Mouse (Mus musculus) heart, adult 9 months (tissue): ENCODE data around the gene Gpr150.

ENCODE experiments used
- DNase-seq, 2 experiments: peaks; one replicate each; pipeline ENCODE4 v3.0.0; 2022; ENCODE audit warnings: low spot score in 2 of 2

The Gpr150 gene

DNA sequence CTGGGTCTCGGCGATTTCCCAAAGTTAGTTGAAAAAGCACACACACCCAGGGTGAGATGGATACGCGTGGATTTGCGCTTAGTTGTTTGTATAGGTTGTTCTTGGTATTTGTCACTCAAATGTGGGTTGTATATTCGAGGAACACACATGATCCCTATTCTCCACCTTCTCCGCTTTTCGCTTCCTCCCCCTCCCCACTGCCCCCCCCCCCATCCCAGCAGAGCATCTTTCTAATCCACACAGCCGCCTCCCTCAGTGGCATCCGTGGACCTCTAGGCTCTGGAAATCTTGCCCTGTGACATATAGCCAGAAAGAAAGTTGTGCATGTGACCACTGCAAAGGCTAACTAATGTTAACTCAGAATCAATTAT, at the start of gene Gpr150:
Gene Gpr150, minus strand, starts transcription at position 101 of the 371 bp plus-strand sequence.
- DNase-seq: no peak

DNA sequence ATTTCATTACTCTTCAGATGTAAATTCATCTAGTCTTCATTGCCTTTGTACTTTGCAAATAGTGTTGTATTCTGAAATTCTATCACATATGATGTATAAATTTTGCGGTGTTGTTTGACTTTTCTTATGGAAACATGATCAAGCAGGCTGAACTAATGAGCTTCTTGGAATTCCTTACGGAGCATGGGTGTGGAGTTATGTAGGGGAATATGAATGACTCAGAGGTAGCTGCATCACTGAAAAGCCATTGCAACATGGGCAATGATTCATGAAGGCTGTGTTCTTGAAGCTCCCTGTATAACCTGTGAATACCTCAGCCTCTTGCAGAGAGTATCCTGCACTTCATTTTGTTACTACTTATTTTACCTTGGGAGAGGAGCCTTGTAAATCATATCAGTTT, 45.2 kb upstream of the Gpr150 start:
- no peak for DNase-seq

DNA sequence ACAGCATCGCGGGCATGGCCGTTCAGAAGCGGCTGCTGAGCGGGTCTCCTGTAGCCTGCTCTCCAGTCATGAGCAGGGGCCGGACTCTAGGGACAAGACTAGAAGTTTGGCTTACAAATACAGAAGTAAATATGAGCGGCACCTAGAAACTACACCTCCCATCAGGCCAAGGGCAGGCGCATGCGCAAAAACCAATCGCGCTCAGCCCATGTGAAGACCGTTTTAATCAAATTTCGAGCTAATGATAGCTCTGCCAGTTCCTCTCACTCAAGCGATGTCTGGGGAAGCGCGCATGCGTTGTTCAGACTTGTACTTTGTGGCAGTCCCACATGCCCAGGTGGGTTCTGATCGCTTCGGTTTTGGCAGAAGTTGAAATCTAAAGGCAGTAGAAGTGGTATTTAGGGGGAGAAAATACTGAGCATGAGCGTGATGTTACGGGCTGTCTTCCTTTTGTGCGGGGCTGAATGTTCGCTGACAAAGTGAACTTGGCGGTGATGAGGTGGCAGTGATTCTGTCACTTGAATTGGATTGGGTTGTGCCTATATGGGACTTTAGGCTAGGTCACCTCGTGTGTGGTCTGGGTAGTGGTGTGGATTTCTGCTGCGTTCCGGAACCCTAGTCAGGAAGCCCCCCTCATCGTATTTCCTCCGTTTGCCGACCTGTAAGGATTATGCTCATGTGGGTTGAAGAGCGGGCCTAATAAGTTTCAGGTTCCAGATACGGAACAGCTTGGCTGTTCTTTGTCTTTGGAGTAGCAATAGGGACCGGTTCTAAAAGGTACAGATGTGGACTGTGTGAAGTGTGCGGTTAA, 41.9 kb upstream of the Gpr150 start, which contains the start of the genes Arsk and Ttc37:
Gene Arsk, minus strand, starts transcription at position 168 of the 811 bp plus-strand sequence.
Gene Ttc37, plus strand, starts transcription at position 242 of the 811 bp plus-strand sequence.
- DNase-seq: peak; percentile 94 to 95

DNA sequence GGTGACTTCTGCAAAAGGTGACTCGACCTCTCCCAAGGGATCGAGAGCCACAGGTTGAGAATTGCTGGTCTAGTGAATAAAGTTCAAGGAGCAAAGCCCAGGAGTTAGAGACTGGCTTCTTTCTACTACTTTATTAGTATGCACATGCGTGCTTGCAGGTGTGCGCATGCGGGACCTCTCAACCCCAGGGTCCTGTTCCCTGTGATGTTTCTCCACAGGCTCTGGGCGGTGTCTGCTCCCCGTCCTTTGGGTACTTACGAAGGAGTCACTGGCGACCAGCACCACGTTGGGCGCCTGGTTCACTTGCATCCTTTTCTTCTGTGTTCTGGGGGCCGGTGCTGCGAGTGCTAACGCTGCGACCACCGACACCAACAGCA, 41.3 kb upstream of the Gpr150 start:
- DNase-seq: no peak

DNA sequence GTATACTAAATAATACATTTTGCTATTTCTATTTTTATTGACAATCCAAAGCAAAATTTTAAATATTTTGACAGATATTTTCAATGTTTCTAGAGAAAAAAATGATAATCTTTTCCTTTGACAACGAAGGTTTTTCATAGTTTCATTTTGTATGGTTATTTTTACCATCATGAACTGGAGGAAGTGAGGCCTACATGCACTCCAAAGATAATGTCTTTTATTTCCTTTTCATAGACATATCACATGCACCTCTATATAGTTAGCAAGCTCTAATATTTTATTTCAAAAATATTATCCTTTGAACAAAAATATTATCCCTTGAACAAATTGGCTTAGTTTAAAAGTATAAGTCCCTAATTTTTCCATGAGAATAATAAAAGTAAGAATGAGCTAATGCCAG, 17.5 kb upstream of the Gpr150 start:
- no peak for DNase-seq

DNA sequence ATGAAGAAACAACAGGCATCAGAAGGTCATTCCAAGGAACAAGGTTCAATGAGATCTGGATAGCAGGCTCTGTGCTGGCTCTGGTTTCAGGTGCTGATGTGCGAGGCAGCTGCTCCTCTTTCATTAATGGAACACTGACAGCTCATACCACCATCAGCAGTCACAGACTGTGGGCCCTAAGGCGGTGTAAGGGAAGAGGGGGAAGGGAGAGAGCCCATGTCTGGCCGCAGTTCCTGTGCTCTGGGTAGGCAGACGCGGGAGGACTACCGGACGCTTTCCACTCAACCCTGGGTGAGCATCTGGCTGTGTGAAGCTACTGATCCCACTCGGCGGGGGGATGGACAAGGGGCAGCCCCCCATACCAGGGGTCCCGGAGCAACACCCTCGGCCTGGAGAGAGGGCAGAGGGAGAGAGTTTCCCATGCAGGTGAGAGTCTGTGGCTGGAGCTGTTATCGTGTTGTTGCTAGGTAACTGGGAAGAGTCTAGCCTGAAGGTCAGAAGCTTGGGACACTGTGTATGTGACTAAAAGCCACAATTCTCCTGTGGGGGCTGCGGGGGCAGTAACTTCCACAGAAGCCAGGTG, 7.7 kb upstream of the Gpr150 start:
- DNase-seq: no peak

DNA sequence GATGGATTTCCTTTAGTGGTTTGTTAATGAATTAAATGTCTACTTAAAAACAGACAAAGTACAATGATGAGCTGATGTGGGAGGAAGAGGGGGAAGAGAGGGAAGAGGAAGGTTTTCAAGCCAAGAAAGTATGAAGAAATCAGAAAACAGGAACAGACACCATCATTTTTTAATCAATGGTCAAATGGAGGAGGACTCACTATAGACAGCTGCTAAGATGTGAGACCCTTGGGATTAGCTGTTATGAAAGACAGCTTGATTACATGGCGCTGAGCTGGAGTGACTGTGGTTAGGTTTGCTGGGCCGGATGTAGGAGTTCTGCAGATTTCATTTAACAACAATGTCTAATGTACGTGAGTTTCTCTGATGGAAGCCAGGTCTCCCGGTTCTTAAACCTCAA, 6.8 kb upstream of the Gpr150 start:
- DNase-seq: no peak

DNA sequence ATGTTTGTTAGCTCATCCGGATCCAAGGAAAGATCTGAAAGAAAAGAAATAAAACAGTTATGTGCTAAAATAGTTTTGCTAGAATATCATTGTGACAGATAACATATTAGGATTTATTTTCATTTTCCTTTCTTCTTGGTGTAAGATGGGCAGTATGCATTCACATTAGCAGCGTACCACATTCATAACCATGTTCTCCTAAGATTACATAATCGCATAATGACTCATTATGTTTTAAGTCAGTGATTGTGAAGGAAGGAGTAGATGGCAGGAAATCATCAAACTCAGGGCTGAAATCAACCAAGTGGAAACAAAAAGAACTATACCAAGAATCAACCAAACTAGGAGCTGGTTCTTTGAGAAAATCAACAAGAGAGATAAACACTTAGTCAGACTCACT, 5.8 kb upstream of the Gpr150 start:
- no peak for DNase-seq

DNA sequence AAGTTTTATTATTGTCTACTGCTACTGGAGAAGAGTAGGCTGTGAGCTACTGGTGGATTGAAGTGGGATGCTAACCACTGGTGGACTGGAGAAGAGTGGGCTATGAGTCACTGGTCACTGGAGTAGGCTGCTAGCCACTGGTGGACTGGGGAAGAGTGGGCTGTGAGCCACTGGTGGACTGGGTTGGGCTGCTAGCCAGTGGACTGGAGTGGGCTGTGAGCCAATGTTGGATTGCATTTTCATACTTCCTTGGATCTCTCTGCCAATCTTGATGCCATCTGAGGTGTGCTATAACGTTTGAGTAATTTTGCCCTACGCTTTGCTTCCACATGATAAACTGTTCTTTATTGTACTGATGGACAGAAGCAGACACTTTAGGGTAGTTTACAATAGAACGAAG, 5.3 kb upstream of the Gpr150 start:
- no peak for DNase-seq

DNA sequence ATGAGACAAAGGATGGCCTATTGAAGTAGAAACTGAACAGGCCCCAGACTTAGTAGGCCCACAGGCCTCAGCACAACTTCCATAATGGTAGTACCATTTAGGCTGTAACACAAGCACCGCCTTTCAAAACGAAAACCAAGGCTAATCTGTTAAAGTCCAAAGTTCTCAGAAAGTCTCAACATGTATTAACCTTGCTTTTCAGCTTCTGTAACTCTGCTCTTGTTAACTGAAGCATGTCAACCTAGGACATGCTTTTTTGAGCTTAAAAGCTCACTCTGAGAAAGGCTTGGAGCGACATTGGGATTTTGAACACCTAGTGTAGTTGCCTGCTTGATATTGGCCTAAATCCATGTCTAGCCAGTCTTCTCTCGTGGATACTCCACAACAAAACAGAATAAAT, 2.8 kb upstream of the Gpr150 start:
- no peak for DNase-seq

DNA sequence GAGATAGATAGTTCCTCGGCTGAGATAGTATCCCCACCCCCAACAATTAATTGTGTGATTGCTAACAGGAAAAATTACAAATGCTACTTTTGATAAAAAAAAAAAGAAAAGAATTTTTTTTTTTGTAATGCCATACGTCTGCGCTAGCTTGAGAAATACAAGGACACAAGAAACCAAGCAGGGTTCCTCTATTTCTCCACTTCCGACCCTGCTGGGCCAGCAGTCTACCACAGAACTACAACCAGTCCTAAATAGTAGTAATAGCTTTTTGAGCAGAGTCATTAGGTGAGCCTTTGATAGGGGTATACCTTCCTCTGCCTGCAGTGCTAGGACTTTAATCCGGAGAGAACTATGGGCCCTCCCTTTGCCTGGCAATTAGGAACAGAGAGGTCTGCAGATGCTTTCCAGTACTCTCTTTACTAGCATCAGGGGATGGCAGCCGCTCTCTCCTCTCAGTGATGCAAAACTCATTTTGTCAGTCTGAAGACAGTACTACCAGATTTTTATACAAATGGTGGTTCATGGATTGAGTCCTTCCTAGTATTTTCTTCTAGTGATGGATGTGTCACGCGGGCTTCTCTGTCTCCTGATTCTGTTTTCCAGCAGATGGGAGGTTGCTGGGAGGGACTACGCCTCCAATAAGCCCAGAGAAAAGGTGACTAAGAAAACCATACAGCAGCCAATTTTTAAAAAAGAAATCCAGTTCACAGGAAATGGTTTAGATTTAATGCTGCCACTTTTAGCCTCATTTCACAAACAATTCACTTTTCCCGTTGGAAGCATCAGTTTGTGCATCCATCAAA, 672 bp upstream of the Gpr150 start:
- DNase-seq: no peak

DNA sequence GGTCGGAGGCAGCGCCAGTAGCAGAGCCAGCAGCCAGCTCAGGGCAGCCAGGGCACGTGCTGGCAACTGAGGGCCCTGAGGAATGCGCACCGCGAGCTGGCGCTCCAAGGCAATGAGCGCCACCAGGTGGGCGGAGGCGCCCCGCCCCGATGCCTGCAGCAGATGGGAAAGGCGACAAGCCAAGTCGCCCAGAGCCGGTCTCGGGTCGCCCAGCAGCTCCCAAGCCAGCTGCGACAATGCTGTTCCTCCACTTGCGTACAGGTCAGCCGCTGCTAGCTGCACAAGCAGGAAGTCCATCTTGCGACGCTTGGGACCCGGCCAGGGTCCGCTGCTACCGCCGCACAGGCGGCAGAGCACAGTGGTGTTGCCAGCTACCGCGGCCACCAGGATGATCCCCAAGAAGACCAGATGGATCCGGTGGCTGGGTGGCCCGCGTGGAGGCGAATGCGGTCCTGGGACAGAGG, 503 bp downstream of the Gpr150 start:
- peak; percentile 37 to 43 for DNase-seq

DNA sequence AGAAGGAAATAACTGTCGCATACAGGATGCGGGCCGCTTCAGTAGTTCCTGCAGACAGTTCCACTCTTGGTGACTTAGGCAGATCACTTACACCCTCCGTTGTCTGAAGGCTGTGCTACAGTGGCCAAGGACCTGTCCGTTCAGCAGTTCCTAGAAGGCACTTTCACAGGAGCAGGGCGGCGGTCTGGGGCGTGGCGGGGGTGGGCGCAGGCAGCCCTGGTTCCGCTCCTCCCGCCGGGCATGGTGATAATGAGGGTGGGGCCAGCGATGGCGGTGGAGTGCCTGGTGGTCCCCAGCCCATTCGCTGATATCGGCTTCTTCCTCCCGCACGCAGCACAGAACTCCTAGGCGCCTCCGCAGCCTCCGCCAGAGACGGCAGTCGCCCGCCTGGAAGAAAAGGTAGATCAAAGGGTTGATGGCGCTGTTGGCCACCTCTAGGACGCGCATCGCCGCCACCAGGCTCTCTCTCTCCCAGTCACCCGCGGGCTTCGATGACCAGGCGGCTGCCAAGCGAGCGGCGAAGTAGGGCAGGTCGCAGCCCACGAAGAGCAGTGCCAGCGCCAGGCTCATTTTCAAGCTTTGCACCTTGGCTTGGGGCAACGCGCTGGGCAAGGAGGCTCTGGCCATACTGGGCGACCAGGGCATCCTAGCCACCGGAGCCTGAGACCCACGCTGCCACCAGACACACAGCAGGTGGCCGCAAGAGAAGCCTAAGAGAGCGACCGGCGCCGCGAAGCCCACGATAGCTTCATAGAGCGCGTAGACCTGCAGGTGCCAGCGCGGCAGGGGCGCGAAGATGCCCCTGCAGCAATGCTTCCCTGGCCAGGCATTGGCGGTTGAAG, 1.2 kb downstream of the Gpr150 start:
- DNase-seq: peak; percentile 3 to 27

DNA sequence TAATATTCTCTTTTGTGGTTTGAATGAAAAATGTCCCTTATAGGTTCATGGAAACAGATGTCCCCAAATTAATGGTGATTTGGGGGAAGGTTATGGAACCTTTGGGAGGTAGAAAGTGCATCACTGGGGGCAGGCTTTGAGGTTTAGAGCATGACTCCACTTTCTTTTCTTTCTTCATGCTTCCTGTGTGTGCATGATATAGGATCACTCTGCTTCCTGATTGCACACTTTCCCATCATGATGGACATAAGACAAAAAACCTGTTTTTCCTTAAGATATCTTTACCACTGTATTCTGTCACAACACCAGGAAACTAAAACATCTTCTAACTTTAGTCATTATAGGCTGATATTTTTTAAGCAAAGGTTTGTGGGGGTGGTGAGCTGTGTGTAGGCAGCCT, 11.8 kb downstream of the Gpr150 start:
- no peak for DNase-seq

DNA sequence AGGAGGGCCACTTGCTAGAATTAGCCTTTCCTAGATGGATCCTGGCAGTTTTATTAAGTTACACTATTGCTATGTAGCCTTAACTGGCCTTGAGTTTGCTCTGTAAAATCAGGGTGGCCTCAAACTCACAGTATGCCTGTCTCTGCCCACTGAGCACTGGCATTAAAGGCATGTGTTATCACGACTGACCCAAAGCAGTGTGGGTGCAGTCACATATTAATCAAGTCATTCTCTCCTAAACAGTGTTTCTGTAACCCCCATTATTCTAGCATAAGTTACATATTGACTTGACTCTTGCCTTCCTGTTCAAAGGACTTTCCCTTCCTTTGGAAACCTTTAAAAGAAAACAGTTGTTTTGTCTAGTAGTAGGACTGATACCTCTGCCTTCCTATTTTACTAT, 14.3 kb downstream of the Gpr150 start:
- DNase-seq: no peak

DNA sequence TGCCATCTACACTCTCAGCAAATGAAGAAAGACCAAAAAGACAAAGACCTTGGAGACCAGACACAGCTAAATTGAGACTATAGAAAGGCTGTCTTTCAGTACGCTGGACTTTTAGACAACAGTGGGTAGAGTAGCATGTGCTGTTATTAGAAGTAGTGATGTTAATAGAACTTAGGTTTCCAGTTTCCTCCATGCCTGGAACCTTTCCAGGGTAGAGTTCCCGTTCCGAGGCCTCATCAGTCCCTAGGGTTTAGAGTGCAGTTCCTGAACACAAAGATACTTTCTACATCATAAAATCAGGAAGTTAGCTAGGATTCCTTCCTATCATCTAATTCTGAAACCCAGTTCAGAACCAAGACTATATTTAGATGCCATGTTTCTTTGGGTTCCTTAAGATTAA, 32.2 kb downstream of the Gpr150 start:
- peak; percentile 47 to 53 for DNase-seq

DNA sequence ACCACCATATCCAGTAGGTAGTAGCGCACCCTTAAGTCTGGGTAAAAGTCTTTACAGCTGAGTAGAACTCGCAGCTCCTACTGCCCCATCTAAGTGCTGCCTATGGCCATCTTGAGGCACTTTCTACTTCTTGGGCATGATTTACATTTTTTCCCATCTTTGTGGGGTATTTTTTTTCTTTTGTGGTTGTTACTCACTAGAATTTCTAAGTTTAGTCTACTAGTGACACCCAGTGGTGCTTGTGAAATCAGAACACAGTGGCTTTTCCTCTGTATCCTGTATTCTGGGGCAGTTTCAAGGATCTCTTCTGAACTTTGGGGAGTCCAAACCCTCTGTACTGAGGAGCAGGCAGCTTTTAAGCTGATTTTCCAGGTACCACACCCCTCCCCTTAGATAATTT, 35.0 kb downstream of the Gpr150 start:
- no peak for DNase-seq

DNA sequence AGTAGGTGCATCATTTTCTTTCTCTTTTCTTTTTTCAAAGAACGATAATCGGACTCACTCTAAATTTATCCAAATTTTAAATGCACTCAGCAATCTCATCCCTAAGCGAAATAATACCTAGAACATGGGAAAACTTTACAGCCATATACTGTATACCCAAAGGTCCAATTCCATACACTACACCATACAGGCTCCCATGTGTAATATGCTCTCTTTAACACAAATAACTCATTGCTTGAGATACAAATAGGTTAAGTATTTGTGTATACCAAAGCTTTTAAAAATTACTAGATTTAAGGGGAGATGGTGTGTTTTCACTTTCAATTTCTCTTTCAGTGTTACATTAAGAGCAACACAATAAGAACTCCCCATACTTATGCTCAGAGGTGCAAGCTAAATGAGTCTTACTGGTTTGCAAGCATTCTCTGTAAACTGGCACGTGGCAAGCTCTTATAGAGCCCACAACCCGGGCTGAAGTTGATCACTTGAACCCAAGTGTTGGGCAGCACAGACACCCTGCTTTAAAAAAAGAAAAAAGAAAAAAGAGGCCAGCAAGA, 37.9 kb downstream of the Gpr150 start:
- peak in 1 of 2 experiments; percentile 8 for DNase-seq

DNA sequence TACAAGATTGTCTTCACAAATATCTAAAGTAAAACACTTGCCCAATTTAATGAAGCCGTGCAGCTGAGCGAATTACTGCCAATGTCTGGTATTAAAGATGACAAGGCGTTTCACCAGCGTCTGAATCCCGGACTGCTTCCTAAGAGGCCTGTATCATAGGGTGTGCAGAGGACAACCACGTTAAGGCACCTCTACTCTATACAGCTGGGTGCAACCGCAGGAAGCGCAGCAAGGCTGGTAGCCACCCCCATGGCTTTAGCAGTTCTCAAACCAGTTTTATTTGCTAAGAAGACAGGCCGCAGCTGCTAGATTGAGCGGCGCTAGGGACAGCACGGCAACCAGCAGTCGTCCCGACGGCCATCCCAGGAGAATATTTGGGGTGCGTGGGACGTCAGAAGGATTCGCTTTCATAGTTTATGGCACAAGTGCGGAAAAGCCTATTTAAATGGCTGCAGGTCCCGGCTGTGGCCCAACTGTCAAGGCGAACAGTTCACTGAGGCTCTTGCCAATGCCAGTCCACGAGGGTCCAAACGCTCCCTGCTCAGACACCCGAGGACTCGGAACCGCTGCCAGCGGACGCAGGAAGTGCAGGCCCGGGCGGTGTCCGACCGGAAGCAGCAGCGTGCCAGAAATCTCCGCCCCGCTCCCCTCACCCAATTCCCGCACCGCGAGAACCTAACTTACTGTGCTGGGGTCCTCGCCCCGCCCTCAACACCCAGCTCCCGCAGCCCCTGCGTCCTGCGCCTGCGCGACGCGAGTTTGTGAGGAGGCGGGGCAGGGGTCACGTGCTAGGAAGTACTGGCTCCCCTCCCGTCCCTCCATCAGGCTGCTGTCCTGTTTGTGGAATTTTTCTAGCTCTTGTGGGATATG, 38.6 kb downstream of the Gpr150 start, which contains the start of gene Rfesd:
Gene Rfesd, minus strand, starts transcription at position 746 of the 870 bp plus-strand sequence.
- DNase-seq: peak; percentile 98 to 99

DNA sequence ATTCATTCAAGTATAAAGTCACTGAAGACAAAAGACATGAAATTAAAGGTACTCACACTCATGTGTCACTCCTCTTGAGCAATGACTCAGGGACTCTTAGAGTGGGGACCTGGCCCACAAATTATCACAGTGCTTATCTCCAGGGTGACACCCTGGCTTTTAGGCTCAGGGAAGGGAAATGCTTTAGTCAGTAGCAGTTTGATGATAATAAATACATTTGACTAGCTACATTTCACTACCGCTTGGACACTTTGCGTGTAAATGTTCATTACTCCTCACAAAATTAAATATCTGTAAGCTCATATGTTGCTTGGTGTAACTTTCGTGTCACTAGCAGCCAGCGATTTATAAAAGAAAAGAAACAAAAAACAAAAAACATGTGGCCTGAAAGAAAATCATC, 39.3 kb downstream of the Gpr150 start:
- DNase-seq: peak in 1 of 2 experiments; percentile 6
